Mouse (Mus musculus) left cerebral cortex, adult 2 months (tissue): ENCODE data around the gene Celsr1. TPM values are rescaled to one million over a fixed set of nuclear protein-coding genes. Genes with fewer than 3 reads are reported as not detected.

Experiments
- DNase-seq, 2 experiments: peaks; one replicate each; pipeline ENCODE4 v3.0.0; 2021 to 2022; ENCODE audit warnings: low spot score in 2 of 2, mixed read lengths in 1 of 2; ENCODE audit errors: extremely low spot score in 1 of 2
- H3K27ac ChIP-seq: fragments of 200-600 bp; 2 replicates; pipeline ENCODE4 v1.8.1; 2022
- H3K4me3 ChIP-seq: fragments of 200-600 bp; 2 replicates; pipeline ENCODE4 v1.8.1; 2022
- CTCF ChIP-seq: fragments of 200-600 bp; IDR thresholded peaks from 2 replicates; pipeline ENCODE4 v1.8.1; 2022; ENCODE audit warnings: antibody characterized with exemption, mild to moderate bottlenecking, moderate library complexity
- intact Hi-C: fragments of 180-260 bp; cut with DNase I; formaldehyde crosslinking; loops from one replicate; pipeline ENCODE4 v1.15.1; 2025
- total RNA-seq, 2 experiments: library from RNA; stranded (reverse); gene quantifications; 2 replicates each; pipeline ENCODE4 v1.2.3; 2021

Gene Celsr1
- total RNA-seq, 2 experiments from 2014 or later, result 3.7 to 4.6 TPM

GRCm38 (mm10) chr15:86029981-86030380 is 3.6 kb downstream of the Celsr1 start:
- DNase-seq, result no peak
- Histone ChIP-seq H3K27ac (no peak overlapping the region), H3K4me3 (no peak overlapping the region)
- intact Hi-C loops, result no loop called here
- no peak for TF ChIP-seq CTCF

GRCm38 (mm10) chr15:86027871-86028270 is 5.7 kb downstream of the Celsr1 start:
- Histone ChIP-seq H3K4me3 (no peak overlapping the region), H3K27ac (no peak overlapping the region)
- intact Hi-C loops, result no loop called here
- TF ChIP-seq CTCF, result no peak
- no peak for DNase-seq

DNA sequence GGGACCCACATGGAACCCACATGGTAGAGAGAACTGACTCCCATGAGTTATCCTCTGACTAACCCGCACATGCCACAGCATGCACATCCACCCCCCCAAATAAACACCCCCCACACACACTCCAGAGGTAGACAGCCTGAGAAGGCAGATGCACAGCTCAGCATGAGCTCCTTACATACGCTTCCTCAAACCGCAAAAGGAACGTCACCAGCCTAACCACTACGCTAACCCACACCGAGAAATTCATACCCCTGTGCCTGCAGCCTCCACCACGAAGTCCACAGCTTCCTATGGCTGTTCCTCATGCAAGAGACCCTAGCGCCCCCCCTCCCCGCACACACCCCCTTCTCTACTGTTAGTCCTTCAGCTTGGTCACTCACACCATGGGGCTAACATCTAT is 11.6 kb downstream of the Celsr1 start:
- intact Hi-C loops, result no loop called here
- DNase-seq, result no peak
- Histone ChIP-seq H3K27ac (no peak overlapping the region), H3K4me3 (no peak overlapping the region)
- TF ChIP-seq CTCF, result no peak

GRCm38 (mm10) chr15:86021301-86021700 is 12.3 kb downstream of the Celsr1 start:
- no peak for DNase-seq
- intact Hi-C loops, result no loop called here
- Histone ChIP-seq H3K4me3 (no peak overlapping the region), H3K27ac (no peak overlapping the region)
- TF ChIP-seq CTCF, result no peak

GRCm38 (mm10) chr15:86020008-86020407 is 13.6 kb downstream of the Celsr1 start:
- DNase-seq, result no peak
- TF ChIP-seq CTCF, result no peak
- intact Hi-C loops, result no loop called here
- Histone ChIP-seq H3K4me3 (no peak overlapping the region), H3K27ac (no peak overlapping the region)

DNA sequence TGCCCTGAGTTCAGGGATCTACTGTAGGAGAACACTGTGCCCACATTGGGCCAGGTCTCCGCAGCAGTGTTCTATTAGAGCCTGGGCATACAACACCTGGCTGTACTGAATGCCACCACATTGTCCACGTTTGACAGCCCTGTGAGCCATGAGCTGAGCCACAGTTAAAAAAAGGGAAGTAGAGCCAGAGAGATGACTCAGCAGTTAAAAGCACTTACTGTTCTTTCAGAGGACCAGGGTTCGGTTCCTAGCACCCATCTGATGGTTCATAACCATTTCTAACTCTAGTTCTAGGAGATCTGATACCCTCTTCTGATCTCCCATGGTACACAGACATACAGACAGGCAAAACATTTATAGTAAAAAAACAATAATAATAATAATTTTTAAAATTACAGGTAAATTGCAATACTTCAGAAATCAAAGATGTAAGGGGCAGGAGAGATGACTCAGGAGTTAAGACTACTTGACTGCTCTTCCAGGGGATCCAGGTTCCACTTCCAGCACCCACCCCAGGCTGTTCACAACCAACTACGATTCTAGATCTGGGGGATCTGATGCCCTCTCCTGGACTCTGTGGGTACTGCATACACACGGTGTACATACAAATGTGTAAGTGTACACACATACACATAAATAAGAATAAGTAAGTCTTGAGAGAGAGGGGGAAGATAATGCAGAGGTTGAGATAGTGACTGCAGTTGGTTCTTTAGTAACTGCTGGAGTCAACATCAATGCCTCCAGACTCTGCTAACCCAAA is 14.6 kb downstream of the Celsr1 start:
- no peak overlapping the region for H3K27ac ChIP-seq
- H3K4me3 ChIP-seq, result no peak overlapping the region
- peak; percentile 7 for TF ChIP-seq CTCF
- DNase-seq, result no peak
- intact Hi-C loops, result no loop called here

DNA sequence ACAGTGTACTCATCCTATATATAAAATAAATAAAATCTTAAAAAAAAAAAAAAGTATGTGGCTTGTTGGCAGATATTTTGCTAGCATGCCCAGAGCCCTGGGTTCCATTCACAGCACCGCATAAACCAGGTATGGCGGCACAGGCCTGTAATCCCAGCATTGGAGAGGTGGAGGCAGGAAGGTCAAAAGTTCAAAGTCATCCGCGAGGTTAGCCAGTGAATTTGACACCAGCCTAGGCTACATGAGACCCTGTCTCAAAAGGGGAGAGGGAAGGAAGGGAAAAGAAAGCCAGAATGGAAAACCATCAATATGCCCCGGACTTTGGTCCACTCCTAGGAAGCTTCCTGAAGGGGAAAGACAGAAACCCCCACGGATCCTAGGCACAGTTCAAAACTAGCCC is 16.2 kb downstream of the Celsr1 start:
- no peak overlapping the region for H3K4me3 ChIP-seq
- no peak for TF ChIP-seq CTCF
- intact Hi-C loops, result no loop called here

DNA sequence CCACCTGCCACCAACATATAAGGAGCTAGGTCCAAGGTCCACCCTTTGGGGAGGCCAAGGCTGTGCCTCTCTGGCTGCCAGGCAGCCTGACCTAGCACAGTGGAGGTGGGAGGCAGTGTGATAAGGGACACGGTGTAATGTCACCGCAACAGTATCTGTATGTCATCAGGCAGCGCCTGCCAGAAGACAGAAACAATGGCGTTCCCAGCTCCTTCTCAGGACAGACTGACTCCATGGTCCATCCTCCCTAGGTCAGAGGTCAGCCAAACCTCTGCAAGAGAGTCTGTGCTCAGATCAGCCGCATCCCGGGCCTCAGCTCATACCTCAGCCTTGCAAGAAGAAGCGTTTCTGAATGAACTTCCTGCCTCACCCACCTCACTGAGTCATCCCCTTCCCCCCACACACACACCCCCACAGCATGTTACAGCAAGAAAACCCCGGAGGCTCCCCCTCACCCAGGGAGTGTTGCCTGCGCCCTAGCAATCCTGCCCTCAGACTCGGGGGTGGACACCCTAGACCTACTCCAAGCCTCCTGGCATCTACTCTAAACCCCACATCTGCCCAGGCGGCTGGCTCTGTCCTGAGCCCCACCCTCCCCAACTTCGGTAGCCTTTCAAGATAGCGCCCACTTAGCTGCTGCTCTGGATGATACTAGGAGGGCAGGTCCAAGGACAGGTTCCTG is 17.6 kb downstream of the Celsr1 start:
- Histone ChIP-seq H3K4me3 (no peak overlapping the region), H3K27ac (no peak overlapping the region)
- TF ChIP-seq CTCF, result no peak
- peak; percentile 26 to 41 for DNase-seq
- intact Hi-C loops, result no loop called here

More for the DNA sequence above, 16.2 kb downstream of the Celsr1 start:
- DNase-seq, result no peak
- no peak overlapping the region for H3K27ac ChIP-seq

DNA sequence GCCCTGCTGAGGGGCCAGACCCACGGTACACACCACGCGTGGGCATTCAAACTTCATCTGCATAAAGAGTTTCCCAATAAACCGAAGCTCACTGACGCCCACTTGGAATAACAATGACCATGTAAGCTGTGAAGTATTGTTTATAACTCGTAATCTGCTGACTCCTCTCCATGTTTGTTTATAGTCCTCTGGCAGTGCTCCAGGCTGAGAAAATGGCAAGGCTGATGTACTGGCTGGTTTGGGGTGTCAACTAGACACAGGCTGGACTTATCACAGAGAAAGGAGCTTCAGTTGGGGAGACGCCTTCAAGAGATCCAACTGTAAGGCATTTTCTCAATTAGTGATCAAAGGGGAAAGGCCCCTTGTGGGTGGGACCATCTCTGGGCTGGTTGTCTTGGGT is 18.6 kb downstream of the Celsr1 start:
- intact Hi-C loops, result no loop called here
- no peak for TF ChIP-seq CTCF
- no peak for DNase-seq

DNA sequence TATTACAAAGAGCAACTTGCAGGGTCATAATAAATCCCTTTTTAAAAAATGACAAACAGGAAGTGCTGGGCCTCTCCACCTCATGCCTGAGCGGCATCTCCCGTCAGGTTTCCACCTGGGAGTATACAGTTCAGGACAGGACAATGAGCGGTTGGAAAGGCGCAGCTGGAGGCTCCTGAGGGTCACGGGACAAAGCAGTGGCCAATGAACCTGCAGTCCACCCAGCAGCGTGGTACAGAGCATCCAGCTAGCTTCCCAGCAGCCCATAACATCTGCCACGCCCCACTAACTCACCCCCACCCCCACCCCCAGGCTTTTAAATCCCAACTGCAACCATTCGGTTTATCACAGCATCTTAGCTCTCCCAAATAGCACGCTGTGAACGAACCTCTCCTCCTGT is 19.9 kb downstream of the Celsr1 start:
- Histone ChIP-seq H3K27ac (no peak overlapping the region), H3K4me3 (no peak overlapping the region)
- DNase-seq, result no peak
- intact Hi-C loops, result no loop called here
- TF ChIP-seq CTCF, result no peak

More for the DNA sequence above, 18.6 kb downstream of the Celsr1 start:
- H3K27ac ChIP-seq, result no peak overlapping the region
- H3K4me3 ChIP-seq, result no peak overlapping the region

DNA sequence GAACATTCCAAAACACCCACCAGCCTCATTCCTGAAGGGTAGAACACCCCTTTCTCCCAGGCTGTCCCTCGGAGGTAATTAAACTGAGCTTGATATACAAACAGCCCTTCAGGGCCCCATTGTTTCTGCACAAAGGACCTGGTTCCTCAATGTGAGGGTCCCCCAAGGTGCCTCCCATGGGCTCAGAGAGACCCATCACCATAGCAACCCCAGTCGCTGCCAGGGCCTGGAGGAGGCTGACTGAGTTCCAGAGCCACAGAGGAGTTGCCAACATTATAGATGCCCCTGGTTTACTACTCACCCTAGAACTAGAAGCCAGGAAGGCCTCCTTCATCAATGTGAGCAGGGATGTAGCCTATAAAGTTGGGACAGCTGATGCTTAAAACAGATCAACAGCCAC is 20.4 kb downstream of the Celsr1 start:
- Histone ChIP-seq H3K27ac (no peak overlapping the region), H3K4me3 (no peak overlapping the region)
- intact Hi-C loops, result no loop called here
- TF ChIP-seq CTCF, result no peak
- no peak for DNase-seq

DNA sequence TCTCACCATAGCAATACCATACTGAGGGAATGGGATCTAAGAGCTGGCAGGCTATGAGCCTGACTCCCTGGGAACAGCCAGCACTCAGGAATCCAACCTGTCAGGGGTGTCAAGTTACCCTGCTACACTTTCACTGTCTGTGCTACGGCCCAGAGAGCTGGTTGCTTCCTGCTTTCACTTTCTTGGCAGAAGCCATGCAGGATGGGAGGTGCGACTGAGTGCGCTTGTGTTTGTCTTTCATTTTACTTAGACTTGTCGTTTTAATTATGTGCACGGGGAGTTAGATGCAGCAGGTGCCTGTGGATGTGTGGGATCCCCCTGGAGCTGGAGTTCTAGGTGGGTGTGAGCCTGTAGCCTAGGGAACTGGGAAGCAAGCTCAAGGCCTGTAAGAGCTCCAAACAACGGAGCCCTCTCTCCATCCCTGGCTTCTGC is 25.9 kb downstream of the Celsr1 start:
- Histone ChIP-seq H3K27ac (no peak overlapping the region), H3K4me3 (no peak overlapping the region)
- intact Hi-C loops, result no loop called here
- TF ChIP-seq CTCF, result no peak
- DNase-seq, result no peak
